Mouse (Mus musculus): ENCODE data around the gene Slc22a23. TPM values are rescaled to one million over a fixed set of nuclear protein-coding genes. Genes with fewer than 3 reads are reported as not detected.

The Slc22a23 gene
- polyA plus RNA-seq, 1 experiment, result not detected

DNA sequence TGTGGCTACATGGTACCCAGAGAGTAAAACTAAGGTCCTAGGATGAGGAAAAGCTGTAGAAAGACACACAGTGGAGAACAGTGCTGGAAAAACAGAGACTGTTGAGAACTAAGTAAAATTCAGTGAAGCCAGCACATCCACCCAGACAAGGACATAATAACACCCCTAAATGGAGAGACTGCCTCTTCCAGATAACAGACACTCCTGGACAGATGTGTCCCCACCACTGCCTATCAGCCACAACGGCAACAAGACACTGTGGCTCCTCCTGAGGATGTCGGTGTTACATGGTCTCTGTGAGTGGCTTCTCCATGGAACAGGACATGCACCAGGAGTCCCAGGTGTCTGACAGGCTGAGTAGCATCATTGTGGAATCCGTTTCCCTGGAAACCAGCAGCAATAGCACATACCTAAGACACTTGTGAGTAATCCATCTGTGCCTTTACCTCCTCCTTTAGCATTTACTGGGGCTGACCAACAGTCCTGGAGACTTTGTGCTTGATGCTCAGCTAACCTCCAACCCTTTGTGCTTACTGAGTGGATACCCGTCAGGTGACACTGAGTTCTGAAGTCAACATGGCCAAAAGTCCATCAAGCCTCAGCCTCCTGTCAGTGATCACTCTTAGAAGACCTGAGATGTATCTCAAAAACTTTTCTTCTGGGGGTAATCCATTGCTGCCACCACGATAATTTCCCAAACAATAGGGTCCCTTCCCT is 73.9 kb downstream of the Slc22a23 start:
- WGBS, result 90% methylated on average over 5 of the region's 5 CpGs
- Histone ChIP-seq H3K4me1 (ENCODE audit: control insufficient read depth, insufficient read depth, low read length) (peaks cover 4% of the 10 kb centered on the region; the same call in 1 of the 2 replicates), H3K4me3 (ENCODE audit: insufficient read depth, low read depth, low read length) (no peak overlapping the region), H3K27ac (ENCODE audit: insufficient read depth, low read depth, low read length) (no peak overlapping the region)
- no peak for TF ChIP-seq POLR2A (IDR thresholded peaks at IDR 0.05; ENCODE audit: insufficient read depth, low read depth, low read length)
- TF ChIP-seq CTCF (IDR thresholded peaks at IDR 0.05; ENCODE audit: insufficient read depth, low read depth, low read length), result no peak

GRCm38 (mm10) chr13:34269376-34269991 is 75.5 kb downstream of the Slc22a23 start:
- H3K4me3 ChIP-seq (ENCODE audit: insufficient read depth, low read depth, low read length), result no peak overlapping the region
- TF ChIP-seq CTCF (IDR thresholded peaks at IDR 0.05; ENCODE audit: insufficient read depth, low read depth, low read length), result no peak
- H3K4me1 ChIP-seq (ENCODE audit: control insufficient read depth, insufficient read depth, low read length), result peaks cover 4% of the 10 kb centered on the region; the same call in 1 of the 2 replicates
- H3K27ac ChIP-seq (ENCODE audit: insufficient read depth, low read depth, low read length), result no peak overlapping the region
- 64% methylated on average over 2 of the region's 2 CpGs for WGBS

GRCm38 (mm10) chr13:34266942-34267660 is 77.9 kb downstream of the Slc22a23 start:
- TF ChIP-seq CTCF (IDR thresholded peaks at IDR 0.05; ENCODE audit: insufficient read depth, low read depth, low read length) (no peak), POLR2A (IDR thresholded peaks at IDR 0.05; ENCODE audit: insufficient read depth, low read depth, low read length) (no peak)
- H3K27ac ChIP-seq (ENCODE audit: insufficient read depth, low read depth, low read length), result no peak overlapping the region
- H3K4me3 ChIP-seq (ENCODE audit: insufficient read depth, low read depth, low read length), result no peak overlapping the region
- WGBS, result 91% methylated on average over 8 of the region's 8 CpGs
- no peaks in the 10 kb centered on the region for H3K4me1 ChIP-seq (ENCODE audit: control insufficient read depth, insufficient read depth, low read length)

- WGBS, result 97% methylated on average over 8 of the region's 8 CpGs
- H3K4me1 ChIP-seq (ENCODE audit: control insufficient read depth, insufficient read depth, low read length), result no peaks in the 10 kb centered on the region
These were observed 78.9 kb downstream of the Slc22a23 start for GRCm38 (mm10) chr13:34266067-34266466.

DNA sequence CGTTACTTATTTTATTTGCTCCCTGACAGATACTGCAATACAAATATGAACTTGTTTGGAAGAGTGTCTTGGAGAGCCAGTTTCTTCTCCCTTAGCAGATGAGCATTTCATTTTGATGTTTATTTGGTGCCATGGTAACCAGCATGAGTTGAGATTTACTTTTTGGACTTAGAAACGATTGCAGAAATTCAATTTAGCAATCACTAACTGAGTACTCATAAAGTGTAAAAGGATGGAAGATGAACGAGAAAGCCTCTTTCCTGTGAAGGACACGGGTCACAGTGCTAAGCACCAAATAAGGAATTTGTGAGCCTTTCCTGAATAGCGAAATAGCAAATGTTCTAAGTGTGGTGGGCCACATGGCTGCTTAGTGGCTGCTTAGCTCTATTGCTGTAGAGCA is 79.4 kb downstream of the Slc22a23 start:
- Histone ChIP-seq H3K4me1 (ENCODE audit: control insufficient read depth, insufficient read depth, low read length) (no peaks in the 10 kb centered on the region), H3K27ac (ENCODE audit: insufficient read depth, low read depth, low read length) (no peak overlapping the region), H3K4me3 (ENCODE audit: insufficient read depth, low read depth, low read length) (no peak overlapping the region)
- TF ChIP-seq CTCF (IDR thresholded peaks at IDR 0.05; ENCODE audit: insufficient read depth, low read depth, low read length), result no peak
- TF ChIP-seq POLR2A (IDR thresholded peaks at IDR 0.05; ENCODE audit: insufficient read depth, low read depth, low read length), result no peak
- 78% methylated on average over 5 of the region's 5 CpGs for WGBS

More at GRCm38 (mm10) chr13:34266067-34266466, 78.9 kb downstream of the Slc22a23 start:
- H3K27ac ChIP-seq (ENCODE audit: insufficient read depth, low read depth, low read length), result no peak overlapping the region
- TF ChIP-seq POLR2A (IDR thresholded peaks at IDR 0.05; ENCODE audit: insufficient read depth, low read depth, low read length) (no peak), CTCF (IDR thresholded peaks at IDR 0.05; ENCODE audit: insufficient read depth, low read depth, low read length) (no peak)
- H3K4me3 ChIP-seq (ENCODE audit: insufficient read depth, low read depth, low read length), result no peak overlapping the region

DNA sequence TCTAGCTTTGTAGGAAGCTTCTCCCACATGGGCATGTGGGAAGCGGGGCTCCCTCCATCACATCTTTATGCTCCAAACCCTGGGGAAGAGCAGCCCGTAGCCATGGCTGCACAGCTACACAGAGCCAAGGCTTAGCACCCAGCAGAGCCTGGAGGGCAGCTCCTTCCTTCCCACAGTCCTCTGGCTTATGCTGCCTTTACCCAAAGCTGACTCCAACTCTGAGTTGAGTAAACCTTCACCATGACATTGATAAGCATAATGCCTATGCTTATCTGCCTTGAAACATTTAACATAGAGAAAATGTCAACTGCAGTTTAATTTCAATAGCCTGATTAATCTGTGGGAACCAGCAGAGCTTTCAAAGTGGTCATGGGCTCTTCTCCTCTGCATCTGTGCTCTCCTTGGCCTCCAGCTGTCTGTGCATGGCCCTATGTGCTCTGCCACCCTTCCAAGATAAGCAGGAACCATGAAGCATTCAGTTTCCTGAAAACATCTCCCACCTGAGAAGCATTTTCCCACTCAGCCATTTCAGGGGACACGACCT is 79.9 kb downstream of the Slc22a23 start:
- TF ChIP-seq CTCF (IDR thresholded peaks at IDR 0.05; ENCODE audit: insufficient read depth, low read depth, low read length), result no peak
- no peak for TF ChIP-seq POLR2A (IDR thresholded peaks at IDR 0.05; ENCODE audit: insufficient read depth, low read depth, low read length)
- WGBS, result 95% methylated on average over 3 of the region's 3 CpGs
- H3K4me1 ChIP-seq (ENCODE audit: control insufficient read depth, insufficient read depth, low read length), result no peaks in the 10 kb centered on the region
- no peak overlapping the region for H3K4me3 ChIP-seq (ENCODE audit: insufficient read depth, low read depth, low read length)
- no peak overlapping the region for H3K27ac ChIP-seq (ENCODE audit: insufficient read depth, low read depth, low read length)

DNA sequence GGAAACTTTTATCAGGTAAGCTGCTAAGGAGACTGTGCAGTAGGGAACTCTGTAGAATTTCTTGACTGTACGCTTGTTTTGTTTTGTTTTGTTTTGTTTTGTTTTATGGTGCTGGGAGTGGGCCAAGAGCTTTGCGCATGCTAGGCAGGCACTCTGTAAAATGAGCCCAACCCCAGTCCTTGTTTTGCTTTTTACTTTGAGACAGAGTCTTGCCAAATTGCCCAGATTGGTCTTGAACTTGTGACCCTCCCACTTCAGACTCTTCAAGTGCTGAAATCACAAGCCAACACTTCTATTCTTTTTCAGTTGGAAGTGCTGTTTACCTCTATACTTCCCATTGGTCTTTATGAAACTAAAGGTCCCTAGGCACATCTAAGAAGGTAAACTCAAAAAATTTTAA is 80.5 kb downstream of the Slc22a23 start:
- WGBS, result 79% methylated on average over 2 of the region's 2 CpGs
- Histone ChIP-seq H3K4me1 (ENCODE audit: control insufficient read depth, insufficient read depth, low read length) (no peaks in the 10 kb centered on the region), H3K4me3 (ENCODE audit: insufficient read depth, low read depth, low read length) (no peak overlapping the region), H3K27ac (ENCODE audit: insufficient read depth, low read depth, low read length) (no peak overlapping the region)
- TF ChIP-seq POLR2A (IDR thresholded peaks at IDR 0.05; ENCODE audit: insufficient read depth, low read depth, low read length) (no peak), CTCF (IDR thresholded peaks at IDR 0.05; ENCODE audit: insufficient read depth, low read depth, low read length) (no peak)

GRCm38 (mm10) chr13:34258765-34259164 is 86.2 kb downstream of the Slc22a23 start:
- no peak overlapping the region for H3K4me3 ChIP-seq (ENCODE audit: insufficient read depth, low read depth, low read length)
- TF ChIP-seq CTCF (IDR thresholded peaks at IDR 0.05; ENCODE audit: insufficient read depth, low read depth, low read length), result no peak
- TF ChIP-seq POLR2A (IDR thresholded peaks at IDR 0.05; ENCODE audit: insufficient read depth, low read depth, low read length), result no peak
- H3K4me1 ChIP-seq (ENCODE audit: control insufficient read depth, insufficient read depth, low read length), result peaks cover 5% of the 10 kb centered on the region; the same call in 1 of the 2 replicates
- H3K27ac ChIP-seq (ENCODE audit: insufficient read depth, low read depth, low read length), result no peak overlapping the region
- WGBS, result 94% methylated on average over 3 of the region's 3 CpGs

DNA sequence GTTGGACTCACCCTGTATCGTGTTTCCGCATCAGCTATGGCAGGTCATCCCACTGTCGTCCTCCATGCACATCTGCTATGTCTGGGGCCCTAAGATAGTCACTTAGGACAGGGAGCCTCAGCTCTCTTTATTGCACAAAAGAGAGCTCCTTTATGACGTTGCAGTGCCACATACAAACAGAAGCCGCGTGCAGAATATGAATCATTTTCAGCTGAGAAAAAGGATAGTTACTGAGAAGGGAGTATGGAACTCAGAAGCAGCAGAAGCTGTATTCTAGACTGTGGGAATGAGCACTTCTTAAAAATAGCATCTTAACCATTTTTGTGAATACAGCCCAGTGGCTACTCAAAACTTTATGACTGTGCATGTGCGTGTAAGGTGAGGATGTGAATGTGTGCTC is 87.8 kb downstream of the Slc22a23 start:
- WGBS, result 89% methylated on average over 7 of the region's 7 CpGs
- TF ChIP-seq POLR2A (IDR thresholded peaks at IDR 0.05; ENCODE audit: insufficient read depth, low read depth, low read length) (no peak), CTCF (IDR thresholded peaks at IDR 0.05; ENCODE audit: insufficient read depth, low read depth, low read length) (no peak)
- no peak overlapping the region for H3K27ac ChIP-seq (ENCODE audit: insufficient read depth, low read depth, low read length)
- no peak overlapping the region for H3K4me3 ChIP-seq (ENCODE audit: insufficient read depth, low read depth, low read length)
- peaks cover 5% of the 10 kb centered on the region; the same call in 1 of the 2 replicates for H3K4me1 ChIP-seq (ENCODE audit: control insufficient read depth, insufficient read depth, low read length)
